Mouse (Mus musculus) heart, embryonic 14.5 days (tissue): ENCODE data around the gene Cldn18. TPM values are rescaled to one million over a fixed set of nuclear protein-coding genes. Genes with fewer than 3 reads are reported as not detected.

Experiments
- ATAC-seq: fragments of 200-750 bp; cut with Nextera tagmentation; 2 replicates; pipeline ENCODE4 v1.8.0; 2017; ENCODE audit warnings: low read depth, moderate TSS enrichment; ENCODE audit not compliant: insufficient number of reproducible peaks, insufficient read depth, low FRiP score
- H3K27ac ChIP-seq, 2 experiments: fragments of 200-500 bp in 1 of 2; fragments of 300-500 bp in 1 of 2; sonication (generic) in 1 of 2; replicated peaks in 1 of 2; 2 replicates each; pipeline ENCODE4 v1.5.1; 2012 to 2014; ENCODE audit warnings: low read depth in 2 of 2, low read length in 2 of 2, control low read depth in 1 of 2, mild to moderate bottlenecking in 1 of 2, mixed read lengths in 1 of 2; ENCODE audit not compliant: control insufficient read depth in 1 of 2, insufficient read depth in 1 of 2
- H3K27me3 ChIP-seq: fragments of 300-500 bp; sonication (generic); 2 replicates; pipeline ENCODE4 v1.6.1; 2014; ENCODE audit warnings: mild to moderate bottlenecking, low read length, control low read depth; ENCODE audit not compliant: control insufficient read depth, insufficient read depth
- H3K36me3 ChIP-seq: fragments of 300-500 bp; sonication (generic); 2 replicates; pipeline ENCODE4 v1.6.1; 2014; ENCODE audit warnings: mild to moderate bottlenecking, control low read depth, low read length, mixed read lengths; ENCODE audit not compliant: control insufficient read depth, insufficient read depth
- H3K4me1 ChIP-seq, 2 experiments: fragments of 200-500 bp in 1 of 2; fragments of 300-500 bp in 1 of 2; sonication (generic) in 1 of 2; 2 replicates each; pipeline ENCODE4 v1.6.1; 2012 to 2014; ENCODE audit warnings: low read length in 2 of 2, control low read depth in 1 of 2, mixed read lengths in 1 of 2; ENCODE audit not compliant: control insufficient read depth in 2 of 2, insufficient read depth in 2 of 2
- H3K4me2 ChIP-seq: fragments of 300-500 bp; sonication (generic); 2 replicates; pipeline ENCODE4 v1.6.1; 2014; ENCODE audit warnings: mild to moderate bottlenecking, low read length
- H3K4me3 ChIP-seq, 2 experiments: fragments of 200-500 bp in 1 of 2; fragments of 300-500 bp in 1 of 2; sonication (generic) in 1 of 2; 2 replicates each; pipeline ENCODE4 v1.5.1; 2012 to 2014; ENCODE audit warnings: low read length in 2 of 2, mild to moderate bottlenecking in 2 of 2, control low read depth in 1 of 2, low read depth in 1 of 2, moderate library complexity in 1 of 2; ENCODE audit not compliant: control insufficient read depth in 1 of 2, insufficient read depth in 1 of 2
- H3K9ac ChIP-seq: fragments of 300-500 bp; sonication (generic); 2 replicates; pipeline ENCODE4 v1.6.1; 2014; ENCODE audit warnings: mild to moderate bottlenecking, low read length
- H3K9me3 ChIP-seq: fragments of 300-500 bp; sonication (generic); 2 replicates; pipeline ENCODE4 v1.6.1; 2016; ENCODE audit warnings: low read length, control low read depth; ENCODE audit not compliant: control insufficient read depth
- WGBS: fragments of 180-500 bp; shearing (Covaris S2); extraction: QIAGEN DNeasy Blood & Tissue Kit; methylation state at CpG from one replicate; pipeline ENCODE4 v1.1.7; 2014; 5-methylcytosine and 5-hydroxymethylcytosine counted together
- polyA plus RNA-seq: library from polyadenylated mRNA; unstranded; fragments of >200 nt; fragmentation: Nextera tagmentation; extraction: Ambion mirVana; gene quantifications from 2 replicates; pipeline ENCODE4 v1.2.1, GENCODE M21; 2014

Gene Cldn18
- polyA plus RNA-seq, 1 experiment from 2014 or later, result not detected

GRCm38 (mm10) chr9:99725278-99725677 is 8.2 kb upstream of the Cldn18 start:
- 65% methylated on average over 8 of the region's 8 CpGs for WGBS
- no peak overlapping the region for H3K27ac ChIP-seq

GRCm38 (mm10) chr9:99720011-99720410 is 2.9 kb upstream of the Cldn18 start:
- Histone ChIP-seq H3K9ac (no peak overlapping the region), H3K9me3 (no peaks in the 10 kb centered on the region), H3K27ac (no peak overlapping the region), H3K36me3 (no peaks in the 10 kb centered on the region), H3K27me3 (no peaks in the 10 kb centered on the region), H3K4me2 (no peak overlapping the region), H3K4me3 (no peak overlapping the region), H3K4me1 (no peaks in the 10 kb centered on the region)
- no peak for ATAC-seq
- 34% methylated on average over 1 of the region's 1 CpGs for WGBS

More at GRCm38 (mm10) chr9:99725278-99725677, 8.2 kb upstream of the Cldn18 start:
- Histone ChIP-seq H3K4me3 (no peak overlapping the region), H3K4me2 (no peak overlapping the region), H3K4me1 (peaks cover 3 to 4% of the 10 kb centered on the region in 2 experiments; a peak in 3 of 4 replicates), H3K27me3 (no peaks in the 10 kb centered on the region), H3K36me3 (no peaks in the 10 kb centered on the region), H3K9me3 (no peaks in the 10 kb centered on the region), H3K9ac (no peak overlapping the region)
- ATAC-seq, result no peak

- no peaks in the 10 kb centered on the region for H3K36me3 ChIP-seq
- H3K27me3 ChIP-seq, result no peaks in the 10 kb centered on the region
- no peaks in the 10 kb centered on the region for H3K4me1 ChIP-seq
- H3K4me2 ChIP-seq, result no peak overlapping the region
- ATAC-seq, result no peak
- H3K27ac ChIP-seq, result no peak overlapping the region
- H3K9ac ChIP-seq, result no peak overlapping the region
- no peak overlapping the region for H3K4me3 ChIP-seq
- WGBS, result 82% methylated on average over 4 of the region's 4 CpGs
- no peaks in the 10 kb centered on the region for H3K9me3 ChIP-seq
These were observed 6.8 kb downstream of the Cldn18 start for GRCm38 (mm10) chr9:99710297-99710696.

GRCm38 (mm10) chr9:99709588-99710248 is 7.3 kb downstream of the Cldn18 start:
- ATAC-seq, result no peak
- H3K27me3 ChIP-seq, result no peaks in the 10 kb centered on the region
- no peaks in the 10 kb centered on the region for H3K4me1 ChIP-seq
- no peak overlapping the region for H3K9ac ChIP-seq
- H3K9me3 ChIP-seq, result no peaks in the 10 kb centered on the region
- H3K27ac ChIP-seq, result no peak overlapping the region
- no peak overlapping the region for H3K4me2 ChIP-seq
- no peak overlapping the region for H3K4me3 ChIP-seq
- WGBS, result 80% methylated on average over 22 of the region's 22 CpGs
- H3K36me3 ChIP-seq, result no peaks in the 10 kb centered on the region

GRCm38 (mm10) chr9:99707425-99708126 is 9.5 kb downstream of the Cldn18 start:
- H3K9ac ChIP-seq, result no peak overlapping the region
- no peaks in the 10 kb centered on the region; a peak in 1 of 4 replicates for H3K4me1 ChIP-seq
- H3K27ac ChIP-seq, result no peak overlapping the region
- 70% methylated on average over 11 of the region's 11 CpGs for WGBS
- H3K4me2 ChIP-seq, result no peak overlapping the region
- no peaks in the 10 kb centered on the region for H3K9me3 ChIP-seq
- no peak overlapping the region for H3K4me3 ChIP-seq
- no peaks in the 10 kb centered on the region for H3K27me3 ChIP-seq
- ATAC-seq, result no peak
- no peaks in the 10 kb centered on the region for H3K36me3 ChIP-seq

- 80% methylated on average over 6 of the region's 6 CpGs for WGBS
- no peak for ATAC-seq
- H3K4me3 ChIP-seq, result no peak overlapping the region
These were observed 10.8 kb downstream of the Cldn18 start for GRCm38 (mm10) chr9:99706264-99706663.

GRCm38 (mm10) chr9:99703711-99704110 is 13.4 kb downstream of the Cldn18 start:
- no peak overlapping the region for H3K4me2 ChIP-seq
- H3K4me3 ChIP-seq, result no peak overlapping the region
- H3K9me3 ChIP-seq, result no peaks in the 10 kb centered on the region
- no peaks in the 10 kb centered on the region; a peak in 1 of 4 replicates for H3K4me1 ChIP-seq
- H3K36me3 ChIP-seq, result no peaks in the 10 kb centered on the region
- no peak for ATAC-seq
- no peak overlapping the region for H3K9ac ChIP-seq
- no peak overlapping the region for H3K27ac ChIP-seq
- 59% methylated on average over 6 of the region's 6 CpGs for WGBS
- no peaks in the 10 kb centered on the region for H3K27me3 ChIP-seq

More at GRCm38 (mm10) chr9:99706264-99706663, 10.8 kb downstream of the Cldn18 start:
- Histone ChIP-seq H3K27me3 (no peaks in the 10 kb centered on the region), H3K4me2 (no peak overlapping the region), H3K27ac (no peak overlapping the region), H3K4me1 (no peaks in the 10 kb centered on the region; a peak in 1 of 4 replicates), H3K9ac (no peak overlapping the region), H3K9me3 (no peaks in the 10 kb centered on the region), H3K36me3 (no peaks in the 10 kb centered on the region)
